Mouse (Mus musculus) MEL (cell line): Measurements from ENCODE around the gene Ywhae.

Experiments
- BHLHE40 ChIP-seq: IDR thresholded peaks from 2 replicates; pipeline ENCODE4 v1.6.1; 2012; ENCODE audit warnings: low read depth, mild to moderate bottlenecking, inconsistent platforms, low read length, improper control_type of control experiment, borderline replicate concordance
- CHD1 ChIP-seq: IDR thresholded peaks from 2 replicates; pipeline ENCODE4 v1.6.1; 2012; ENCODE audit warnings: low read depth, mild to moderate bottlenecking, inconsistent platforms, low read length, improper control_type of control experiment
- CTCF ChIP-seq, 3 experiments: IDR thresholded peaks in 2 of 3; conservative IDR thresholded peaks in 1 of 3; 2 replicates each; pipeline ENCODE4 v1.5.1; 2011 to 2012; ENCODE audit warnings: low read length in 3 of 3, low read depth in 2 of 3, mild to moderate bottlenecking in 2 of 3, improper control_type of control experiment in 1 of 3, inconsistent platforms in 1 of 3, mixed read lengths in 1 of 3, moderate library complexity in 1 of 3; ENCODE audit not compliant: control insufficient read depth in 1 of 3, insufficient read depth in 1 of 3, poor library complexity in 1 of 3, severe bottlenecking in 1 of 3
- EP300 ChIP-seq, 2 experiments: IDR thresholded peaks; 2 replicates each; pipeline ENCODE4 v1.6.1; 2011; ENCODE audit warnings: improper control_type of control experiment in 2 of 2, low read length in 2 of 2, low read depth in 1 of 2, mild to moderate bottlenecking in 1 of 2
- MEF2A ChIP-seq: IDR thresholded peaks from 2 replicates; pipeline ENCODE4 v1.6.1; 2014; ENCODE audit warnings: low read depth, mild to moderate bottlenecking, inconsistent platforms, low read length, improper control_type of control experiment; ENCODE audit not compliant: poor library complexity, insufficient replicate concordance, severe bottlenecking; ENCODE audit errors: extremely low read depth
- POLR2A ChIP-seq, 2 experiments: IDR thresholded peaks; 2 replicates each; pipeline ENCODE4 v1.6.1; 2011 to 2012; ENCODE audit warnings: low read length in 2 of 2, mild to moderate bottlenecking in 2 of 2, control low read depth in 1 of 2, improper control_type of control experiment in 1 of 2, low read depth in 1 of 2, moderate library complexity in 1 of 2; ENCODE audit not compliant: control insufficient read depth in 1 of 2, insufficient read depth in 1 of 2, poor library complexity in 1 of 2
- RAD21 ChIP-seq: IDR thresholded peaks from 2 replicates; pipeline ENCODE4 v1.6.1; 2011; ENCODE audit warnings: mild to moderate bottlenecking, low read depth, low read length, improper control_type of control experiment
- USF1 ChIP-seq: IDR thresholded peaks from 2 replicates; pipeline ENCODE4 v1.6.1; 2014; ENCODE audit warnings: low read depth, mild to moderate bottlenecking, inconsistent platforms, low read length, improper control_type of control experiment, moderate library complexity

DNA sequence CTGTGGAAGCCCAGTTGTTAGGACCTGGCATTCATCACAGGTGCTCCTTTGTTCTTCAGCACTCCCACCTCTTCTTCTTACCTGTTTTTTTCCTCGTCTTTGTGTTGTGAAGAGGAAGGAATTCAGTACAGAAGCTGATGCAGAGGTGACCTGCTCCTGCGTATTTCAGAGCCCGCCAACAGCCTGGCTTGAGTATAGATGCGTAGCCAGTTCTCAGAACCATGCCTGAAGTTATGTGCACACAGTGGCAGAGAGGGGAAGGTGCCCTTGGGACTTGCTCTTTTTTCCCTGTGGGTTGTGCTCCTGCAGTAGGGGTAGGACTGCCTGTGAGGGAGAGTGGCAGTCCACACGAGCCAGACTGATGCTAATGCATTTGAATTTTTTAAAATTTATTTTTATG lies 39.1 kb upstream of the Ywhae start:
- TF ChIP-seq CTCF (IDR thresholded peaks at IDR 0.05 in 2 of 3, conservative IDR thresholded peaks at IDR 0.05 in 1 of 3; ENCODE audit: control insufficient read depth in 1 of 3, insufficient read depth in 1 of 3, low read depth in 2 of 3, low read length in 3 of 3, poor library complexity in 1 of 3, severe bottlenecking in 1 of 3) (no peak), POLR2A (IDR thresholded peaks at IDR 0.05; ENCODE audit: control insufficient read depth in 1 of 2, insufficient read depth in 1 of 2, low read depth in 1 of 2, low read length in 2 of 2, poor library complexity in 1 of 2) (0 out of 4 replicates have a peak, but pooled peaks of 1 of the 2 experiments have one; percentile 14), USF1 (no peak), RAD21 (no peak), EP300 (IDR thresholded peaks at IDR 0.05; ENCODE audit: low read depth in 1 of 2, low read length in 2 of 2) (no peak), BHLHE40 (no peak), MEF2A (no peak), CHD1 (no peak)
